Mouse (Mus musculus) liver, adult 2 months (tissue): ENCODE results near the gene Sla2. TPM values are rescaled to one million over a fixed set of nuclear protein-coding genes. Genes with fewer than 3 reads are reported as not detected.

Experiments used
- DNase-seq: peaks from one replicate; pipeline ENCODE4 v3.0.0-alpha.2; 2011; ENCODE audit warnings: low read depth, low spot score; ENCODE audit errors: extremely low read depth
- H3K27ac ChIP-seq: fragments of 200-500 bp; replicated peaks from 2 replicates; pipeline ENCODE4 v1.5.1; 2012; ENCODE audit warnings: low read depth, mild to moderate bottlenecking, control low read depth, inconsistent platforms, low read length; ENCODE audit not compliant: insufficient read depth
- H3K27me3 ChIP-seq: fragments of 200-500 bp; 2 replicates; pipeline ENCODE4 v1.6.1; 2012; ENCODE audit warnings: mild to moderate bottlenecking, moderate library complexity, low read length, inconsistent platforms; ENCODE audit not compliant: control insufficient read depth, insufficient read depth
- H3K36me3 ChIP-seq: fragments of 200-500 bp; 2 replicates; pipeline ENCODE4 v1.6.1; 2012; ENCODE audit warnings: low read length, inconsistent platforms; ENCODE audit not compliant: control insufficient read depth, insufficient read depth
- H3K4me1 ChIP-seq: fragments of 200-500 bp; 2 replicates; pipeline ENCODE4 v1.6.1; 2011; ENCODE audit warnings: low read length; ENCODE audit not compliant: control insufficient read depth, insufficient read depth
- H3K4me3 ChIP-seq: fragments of 200-500 bp; 2 replicates; pipeline ENCODE4 v1.5.1; 2011; ENCODE audit warnings: low read depth, mild to moderate bottlenecking, control low read depth, low read length, moderate library complexity; ENCODE audit not compliant: insufficient read depth
- H3K79me2 ChIP-seq: fragments of 200-500 bp; 2 replicates; pipeline ENCODE4 v1.6.1; 2012; ENCODE audit warnings: inconsistent platforms, mild to moderate bottlenecking, low read length, moderate library complexity; ENCODE audit not compliant: control insufficient read depth, insufficient read depth
- H3K9ac ChIP-seq: fragments of 200-500 bp; 2 replicates; pipeline ENCODE4 v1.6.1; 2012; ENCODE audit warnings: low read depth, mild to moderate bottlenecking, control low read depth, inconsistent platforms, low read length
- CTCF ChIP-seq: fragments of 200-500 bp; IDR thresholded peaks from 2 replicates; pipeline ENCODE4 v1.5.1; 2011; ENCODE audit warnings: low read depth, low read length, control low read depth
- POLR2A ChIP-seq: fragments of 200-500 bp; IDR thresholded peaks from 2 replicates; pipeline ENCODE4 v1.6.1; 2011; ENCODE audit warnings: low read length, control low read depth; ENCODE audit not compliant: insufficient read depth; ENCODE audit errors: extremely low read depth
- WGBS: fragments of 180-500 bp; shearing (Covaris S2); methylation state at CpG from one replicate; pipeline ENCODE4 v1.1.7; 2018; 5-methylcytosine and 5-hydroxymethylcytosine counted together
- polyA plus RNA-seq: library from polyadenylated mRNA; depleted of rRNA; stranded (reverse); fragments of >200 nt; gene quantifications from 2 replicates; pipeline ENCODE4 v1.2.3, GENCODE M21; 2012
- total RNA-seq: library from RNA; depleted of rRNA; stranded (reverse); fragments of >200 nt; gene quantifications from 2 replicates; pipeline ENCODE4 v1.2.3, GENCODE M21; 2014

Sla2 gene
- total and polyA plus RNA-seq, 2 experiments, result 0.09 to 0.20 TPM

GRCm38 (mm10) chr2:156841841-156842706 lies 44.9 kb downstream of the Sla2 start:
- no peaks in the 10 kb centered on the region for H3K36me3 ChIP-seq
- H3K27ac ChIP-seq, result no peak overlapping the region
- no peak overlapping the region for H3K9ac ChIP-seq
- TF ChIP-seq CTCF (0 out of 2 replicates have a peak, but pooled peaks have one; percentile 8), POLR2A (no peak)
- peaks cover 2% of the 10 kb centered on the region for H3K4me1 ChIP-seq
- H3K4me3 ChIP-seq, result peak overlapping the region; percentile 12; the same call in 1 of the 2 replicates
- DNase-seq, result peak; percentile 33
- H3K27me3 ChIP-seq, result peaks cover 11% of the 10 kb centered on the region
- 31% methylated on average over 20 of the region's 20 CpGs for WGBS
- no peaks in the 10 kb centered on the region for H3K79me2 ChIP-seq

DNA sequence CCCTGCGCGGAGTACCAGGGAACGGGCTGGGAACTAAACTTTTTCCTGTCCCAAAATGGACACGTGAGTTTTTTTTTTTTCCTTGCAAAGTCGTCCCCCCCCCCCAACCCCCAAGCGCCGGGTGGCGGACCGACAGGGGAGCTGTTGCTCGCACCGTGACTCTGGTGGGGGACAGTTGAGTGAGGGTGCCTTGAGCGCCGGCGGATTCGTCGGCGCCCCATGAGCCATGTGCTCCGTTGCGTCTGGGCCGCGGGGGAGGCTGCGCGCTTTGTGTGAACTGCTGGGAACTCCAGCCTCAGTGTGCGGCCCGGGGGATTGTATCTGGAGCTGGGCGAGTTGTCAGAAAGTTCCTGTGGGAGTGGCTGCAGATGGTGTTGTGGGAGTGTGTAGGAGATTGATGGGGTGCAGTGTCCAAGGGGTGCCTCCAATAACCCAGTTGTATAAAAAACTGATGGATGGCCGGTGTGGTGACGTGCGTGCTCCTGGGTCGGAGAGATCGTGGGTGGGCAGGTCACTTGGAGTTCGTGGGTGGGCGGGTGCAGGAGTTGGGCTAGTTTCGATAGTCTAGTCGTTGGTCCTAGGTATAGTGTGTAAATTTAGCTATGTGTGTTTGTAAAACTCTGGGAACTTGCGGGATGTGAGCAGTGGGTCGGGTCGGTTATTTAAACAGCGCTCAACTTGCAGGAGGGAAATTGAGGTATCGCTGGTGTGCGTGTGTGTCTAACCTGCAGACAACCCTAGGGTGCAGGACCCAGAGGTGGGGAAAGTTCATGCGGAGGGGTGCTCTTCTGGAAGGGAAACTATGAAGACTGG lies 45.8 kb downstream of the Sla2 start:
- no peak for DNase-seq
- peaks cover 2% of the 10 kb centered on the region for H3K4me1 ChIP-seq

DNA sequence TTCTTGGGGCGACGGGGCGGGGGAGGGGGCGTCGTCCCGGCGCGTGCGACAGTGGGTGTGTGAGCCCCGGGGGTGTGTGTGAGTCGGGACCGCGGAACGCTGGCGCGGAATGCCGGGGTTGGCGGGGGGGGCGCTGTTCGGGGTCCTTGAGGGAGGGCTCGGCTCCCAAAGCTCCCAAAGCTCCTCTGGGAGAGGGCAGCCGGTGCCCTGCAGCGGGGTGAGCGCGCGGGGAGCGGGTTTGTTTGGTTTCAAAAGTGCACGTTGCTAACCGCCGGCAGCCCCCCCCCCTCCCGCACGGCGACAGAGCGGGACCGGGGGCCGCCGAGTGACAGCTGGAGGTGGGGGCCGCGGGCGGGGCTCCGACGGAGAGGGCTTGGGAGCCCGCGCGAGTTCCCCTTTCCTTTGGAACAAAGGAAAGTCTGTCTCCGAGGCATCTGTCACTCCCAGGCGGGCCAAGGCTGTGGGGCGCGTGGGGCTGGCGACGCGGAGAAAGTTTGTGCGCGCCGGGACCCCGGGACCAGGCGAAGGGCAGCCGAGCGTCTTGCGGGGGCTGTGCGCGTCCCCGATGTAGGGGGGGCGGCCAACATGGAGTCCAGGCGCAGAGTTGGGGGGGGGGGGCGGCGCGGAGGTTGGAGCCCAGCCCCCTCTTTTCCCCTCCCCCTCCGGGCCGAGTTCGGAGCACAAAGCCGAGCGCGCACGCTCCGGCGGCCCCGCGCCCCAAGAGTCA lies 46.5 kb downstream of the Sla2 start:
- Histone ChIP-seq H3K27me3 (peaks cover 11% of the 10 kb centered on the region), H3K4me3 (peak overlapping the region; percentile 54), H3K4me1 (peaks cover 2% of the 10 kb centered on the region), H3K36me3 (no peaks in the 10 kb centered on the region), H3K79me2 (no peaks in the 10 kb centered on the region), H3K27ac (no peak overlapping the region), H3K9ac (peak overlapping the region; percentile 67)
- WGBS, result 1% methylated on average over 64 of the region's 79 CpGs
- TF ChIP-seq POLR2A, result no peak
- no peak for TF ChIP-seq CTCF
- DNase-seq, result no peak

More for the DNA sequence above, 45.8 kb downstream of the Sla2 start:
- WGBS, result under 1% methylated on average over 42 of the region's 42 CpGs
- Histone ChIP-seq H3K36me3 (no peaks in the 10 kb centered on the region), H3K4me3 (peak overlapping the region; percentile 54; the same call in 1 of the 2 replicates), H3K79me2 (no peaks in the 10 kb centered on the region), H3K27ac (no peak overlapping the region), H3K27me3 (peaks cover 11% of the 10 kb centered on the region), H3K9ac (peak overlapping the region; percentile 67)
- no peak for TF ChIP-seq POLR2A
- no peak for TF ChIP-seq CTCF

GRCm38 (mm10) chr2:156839319-156840191 lies 47.4 kb downstream of the Sla2 start, which contains the start of gene Tgif2:
Gene Tgif2, plus strand, starts transcription at chr2:156840007.
- Histone ChIP-seq H3K4me1 (peaks cover 2% of the 10 kb centered on the region), H3K36me3 (no peaks in the 10 kb centered on the region), H3K9ac (peak within 1 kb of the TSS; percentile 67), H3K4me3 (peak within 1 kb of the TSS; percentile 54), H3K79me2 (no peaks in the 10 kb centered on the region), H3K27me3 (peaks cover 11% of the 10 kb centered on the region), H3K27ac (no peak within 1 kb of the TSS)
- TF ChIP-seq CTCF (no peak), POLR2A (no peak)
- 15% methylated on average over 58 of the region's 61 CpGs for WGBS
- no peak for DNase-seq

DNA sequence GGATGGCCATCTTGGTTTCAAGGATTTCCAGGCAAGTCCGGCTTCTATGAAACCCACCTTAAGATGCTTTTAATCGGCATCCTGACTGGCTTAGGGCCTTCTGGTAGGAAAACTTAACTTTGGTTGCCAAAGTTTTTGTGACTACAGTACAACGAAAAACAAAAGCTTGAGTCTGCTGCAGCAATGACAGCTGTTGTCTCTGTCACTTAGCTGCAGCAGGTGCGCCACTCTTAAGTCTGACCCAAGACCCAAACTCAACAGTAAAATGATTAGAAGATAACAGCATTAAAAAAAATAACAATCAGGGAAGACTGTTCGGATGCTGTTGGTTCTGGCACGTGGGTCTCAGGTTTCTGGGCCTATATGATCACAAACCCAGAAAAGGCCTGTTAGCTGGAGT lies 48.2 kb downstream of the Sla2 start:
- DNase-seq, result no peak
- H3K4me1 ChIP-seq, result peaks cover 2% of the 10 kb centered on the region
- no peak overlapping the region for H3K4me3 ChIP-seq
- no peaks in the 10 kb centered on the region for H3K36me3 ChIP-seq
- peaks cover 11% of the 10 kb centered on the region for H3K27me3 ChIP-seq
- no peak overlapping the region for H3K27ac ChIP-seq
- WGBS, result 83% methylated on average over 6 of the region's 6 CpGs
- H3K79me2 ChIP-seq, result no peaks in the 10 kb centered on the region
- H3K9ac ChIP-seq, result no peak overlapping the region
- TF ChIP-seq POLR2A, result no peak
- TF ChIP-seq CTCF, result no peak
